Mouse (Mus musculus): ENCODE results near the gene Maco1. TPM values are rescaled to one million over a fixed set of nuclear protein-coding genes. Genes with fewer than 3 reads are reported as not detected.

The Maco1 gene
- polyA plus RNA-seq, 1 experiment from 2014 or later = 19.0 TPM

DNA sequence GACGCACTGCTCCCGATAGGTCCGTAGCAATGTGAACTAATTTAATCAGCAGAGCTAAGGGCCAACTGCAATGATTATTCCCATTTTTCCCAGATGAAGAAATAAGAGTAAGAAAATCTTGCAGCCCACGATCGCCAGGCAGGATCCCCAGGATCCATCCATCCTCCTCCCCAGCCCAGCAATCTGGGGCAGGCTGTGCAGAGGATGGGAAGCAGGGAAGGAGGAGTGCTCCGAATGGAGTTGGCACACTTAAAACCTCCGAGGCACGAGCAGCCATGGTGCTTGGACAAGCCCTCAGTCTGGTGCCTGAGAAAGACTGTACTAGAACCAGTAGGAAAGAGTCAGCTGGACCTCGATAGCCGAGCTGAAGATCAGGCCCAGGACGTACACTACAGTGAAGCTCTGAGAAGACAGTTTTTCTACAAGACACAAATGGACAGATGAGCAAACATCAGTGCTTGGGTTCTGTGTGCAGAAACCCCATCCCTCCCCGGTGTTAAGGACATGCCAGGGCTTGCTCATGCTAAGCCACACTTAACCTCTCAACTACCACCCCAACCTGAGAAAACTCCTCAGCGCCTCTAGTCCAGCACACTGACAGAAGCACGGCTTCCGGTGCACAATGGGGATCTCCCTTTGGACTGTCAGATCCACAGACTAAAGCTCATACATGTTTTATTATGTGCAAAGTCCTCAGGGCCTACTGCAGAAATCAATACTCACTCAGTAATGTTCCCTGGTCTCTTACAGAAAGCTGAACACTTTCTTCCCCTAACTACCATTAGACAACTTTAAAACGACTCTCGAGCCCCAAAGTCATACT lies 39.5 kb downstream of the Maco1 start:
- Histone ChIP-seq H3K9ac (no peak overlapping the region), H3K4me1 (replicated peaks) (peaks cover 12% of the 10 kb centered on the region), H3K36me3 (peaks cover 68% of the 10 kb centered on the region), H3K27me3 (no peaks in the 10 kb centered on the region), H3K9me3 (replicated peaks) (no peaks in the 10 kb centered on the region), H3K4me3 (replicated peaks) (no peak overlapping the region), H3K27ac (no peak overlapping the region), H3K4me2 (no peak overlapping the region)
- DNase-seq (no peak), ATAC-seq (ENCODE audit: low read depth) (no peak)
- 91% methylated on average over 17 of the region's 17 CpGs for WGBS (ENCODE audit: insufficient replicate concordance)

DNA sequence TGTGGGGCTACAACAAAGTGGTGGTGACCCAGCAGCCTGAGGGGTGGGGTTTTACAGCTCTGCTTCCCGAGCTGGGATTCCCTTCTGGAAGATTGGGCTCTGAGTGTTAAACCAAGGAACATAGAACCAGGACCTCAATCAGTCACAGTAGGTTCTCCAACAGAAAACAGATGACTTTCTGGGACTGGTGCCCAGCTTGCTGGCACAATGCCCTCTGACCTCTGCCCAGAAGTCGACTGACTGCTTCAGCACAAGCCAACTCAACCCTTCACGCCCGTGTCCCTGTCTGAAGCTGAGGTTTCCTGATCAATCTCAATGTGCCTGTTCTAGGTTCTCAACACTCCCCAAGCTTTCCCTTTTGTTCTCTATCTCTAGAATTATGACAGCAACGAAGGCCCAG lies 48.4 kb downstream of the Maco1 start:
- Histone ChIP-seq H3K9me3 (replicated peaks) (no peaks in the 10 kb centered on the region), H3K36me3 (peaks cover 90% of the 10 kb centered on the region), H3K9ac (no peak overlapping the region), H3K27ac (no peak overlapping the region), H3K4me2 (no peak overlapping the region), H3K27me3 (no peaks in the 10 kb centered on the region), H3K4me3 (replicated peaks) (no peak overlapping the region), H3K4me1 (replicated peaks) (no peaks in the 10 kb centered on the region)
- 91% methylated on average over 5 of the region's 5 CpGs for WGBS (ENCODE audit: insufficient replicate concordance)
- DNase-seq (no peak), ATAC-seq (ENCODE audit: low read depth) (no peak)

DNA sequence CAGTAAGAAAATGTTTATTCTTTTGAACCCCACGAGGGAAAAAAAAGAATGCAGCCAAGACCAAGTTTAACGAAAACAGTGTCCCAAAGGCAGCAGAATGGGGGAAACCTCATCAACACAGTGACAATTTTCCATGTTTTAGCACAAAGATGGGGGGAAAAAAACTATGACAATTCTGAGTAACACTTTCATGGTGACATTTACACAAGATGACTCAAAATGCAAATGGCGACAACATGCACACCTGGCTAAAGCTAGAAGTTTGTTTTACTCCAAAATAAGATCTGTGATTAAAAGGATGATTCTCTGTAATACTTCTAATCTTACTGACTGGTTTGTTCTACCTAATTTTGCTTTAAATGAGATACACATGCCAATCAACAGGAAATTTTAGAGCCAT lies 50.4 kb downstream of the Maco1 start:
- ATAC-seq (ENCODE audit: low read depth) (no peak), DNase-seq (no peak)
- no peaks in the 10 kb centered on the region for H3K9me3 ChIP-seq (replicated peaks)
- no peaks in the 10 kb centered on the region for H3K27me3 ChIP-seq
- no peak overlapping the region for H3K4me2 ChIP-seq
- peaks cover 70% of the 10 kb centered on the region for H3K36me3 ChIP-seq
- 82% methylated on average over 3 of the region's 3 CpGs for WGBS (ENCODE audit: insufficient replicate concordance)
- no peak overlapping the region for H3K4me3 ChIP-seq (replicated peaks)
- no peak overlapping the region for H3K27ac ChIP-seq
- H3K4me1 ChIP-seq (replicated peaks) = peaks cover 14% of the 10 kb centered on the region
- H3K9ac ChIP-seq = no peak overlapping the region

DNA sequence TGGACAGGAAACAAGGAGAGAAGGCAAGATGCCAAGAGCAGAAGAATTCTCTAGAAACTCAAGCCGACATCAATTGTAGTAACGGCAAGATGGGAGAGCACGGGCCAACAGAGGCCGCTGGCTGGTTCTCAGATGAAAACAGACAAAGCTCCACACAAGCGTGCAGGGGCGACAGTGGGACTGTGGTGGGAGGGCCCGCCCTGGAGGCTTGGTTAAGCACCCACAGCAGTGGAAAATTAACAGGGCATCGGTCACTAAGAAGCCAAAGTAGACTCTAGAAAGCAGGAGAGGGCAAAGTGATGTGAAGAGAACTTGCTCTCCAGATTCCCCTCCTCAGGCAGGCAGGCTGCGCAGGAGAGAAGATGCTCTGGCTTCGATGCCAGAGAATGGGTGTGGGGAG lies 51.0 kb downstream of the Maco1 start:
- no peak overlapping the region for H3K9ac ChIP-seq
- no peaks in the 10 kb centered on the region for H3K9me3 ChIP-seq (replicated peaks)
- DNase-seq = no peak
- ATAC-seq (ENCODE audit: low read depth) = no peak
- H3K4me2 ChIP-seq = no peak overlapping the region
- no peaks in the 10 kb centered on the region for H3K27me3 ChIP-seq
- no peak overlapping the region for H3K27ac ChIP-seq
- WGBS (ENCODE audit: insufficient replicate concordance) = 90% methylated on average over 10 of the region's 10 CpGs
- H3K36me3 ChIP-seq = peaks cover 64% of the 10 kb centered on the region
- no peak overlapping the region for H3K4me3 ChIP-seq (replicated peaks)
- H3K4me1 ChIP-seq (replicated peaks) = peaks cover 19% of the 10 kb centered on the region

DNA sequence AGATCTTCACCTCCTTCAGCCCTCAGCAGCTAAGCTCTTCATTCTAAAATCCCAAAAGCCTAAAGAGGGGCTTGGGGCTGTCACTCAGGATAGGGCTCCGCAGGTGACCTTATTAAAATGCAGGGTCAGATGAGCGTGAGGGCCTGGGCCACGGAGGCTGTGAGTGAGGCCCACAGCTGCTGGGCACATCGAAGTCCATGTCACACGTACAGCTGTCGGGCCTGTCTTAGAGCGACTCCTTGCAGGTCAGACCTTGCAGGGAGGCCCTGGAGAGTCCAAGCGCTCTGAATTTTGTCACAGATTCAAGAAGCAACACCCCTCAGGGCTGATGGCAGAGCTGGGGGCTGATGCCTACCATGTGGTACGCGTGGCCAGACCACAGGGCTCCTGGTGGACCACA lies 52.5 kb downstream of the Maco1 start:
- H3K36me3 ChIP-seq = peaks cover 50% of the 10 kb centered on the region
- no peaks in the 10 kb centered on the region for H3K9me3 ChIP-seq (replicated peaks)
- peaks cover 34% of the 10 kb centered on the region for H3K4me1 ChIP-seq (replicated peaks)
- no peak overlapping the region for H3K27ac ChIP-seq
- 84% methylated on average over 10 of the region's 10 CpGs for WGBS (ENCODE audit: insufficient replicate concordance)
- no peaks in the 10 kb centered on the region for H3K27me3 ChIP-seq
- ATAC-seq (ENCODE audit: low read depth) (no peak), DNase-seq (no peak)
- no peak overlapping the region for H3K4me2 ChIP-seq
- no peak overlapping the region for H3K9ac ChIP-seq
- H3K4me3 ChIP-seq (replicated peaks) = no peak overlapping the region

DNA sequence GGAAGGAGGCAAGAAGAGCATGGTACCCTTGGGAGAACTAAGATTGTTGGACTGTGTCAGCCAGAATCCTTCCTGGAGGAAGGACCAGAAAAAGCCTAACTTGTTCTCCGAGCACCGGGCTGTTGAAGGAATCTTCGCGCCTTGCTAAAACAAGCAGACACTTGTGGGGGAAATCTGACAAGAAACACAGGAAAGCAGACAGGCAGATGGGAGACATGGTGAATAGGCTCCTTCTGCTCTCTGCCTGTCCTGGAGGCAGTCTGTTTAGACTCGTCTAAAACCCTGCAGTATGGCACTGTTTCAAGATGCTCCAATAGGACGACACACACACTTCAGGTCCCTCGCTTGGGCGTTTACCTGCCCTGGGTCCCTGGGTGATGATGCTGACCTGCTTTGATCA lies 53.0 kb downstream of the Maco1 start:
- ATAC-seq (ENCODE audit: low read depth) = no peak
- no peak overlapping the region for H3K9ac ChIP-seq
- H3K27me3 ChIP-seq = no peaks in the 10 kb centered on the region
- H3K9me3 ChIP-seq (replicated peaks) = no peaks in the 10 kb centered on the region
- no peak for DNase-seq
- H3K4me1 ChIP-seq (replicated peaks) = peaks cover 35% of the 10 kb centered on the region
- peaks cover 44% of the 10 kb centered on the region for H3K36me3 ChIP-seq
- H3K27ac ChIP-seq = no peak overlapping the region
- H3K4me3 ChIP-seq (replicated peaks) = no peak overlapping the region
- 72% methylated on average over 8 of the region's 8 CpGs for WGBS (ENCODE audit: insufficient replicate concordance)
- no peak overlapping the region for H3K4me2 ChIP-seq

DNA sequence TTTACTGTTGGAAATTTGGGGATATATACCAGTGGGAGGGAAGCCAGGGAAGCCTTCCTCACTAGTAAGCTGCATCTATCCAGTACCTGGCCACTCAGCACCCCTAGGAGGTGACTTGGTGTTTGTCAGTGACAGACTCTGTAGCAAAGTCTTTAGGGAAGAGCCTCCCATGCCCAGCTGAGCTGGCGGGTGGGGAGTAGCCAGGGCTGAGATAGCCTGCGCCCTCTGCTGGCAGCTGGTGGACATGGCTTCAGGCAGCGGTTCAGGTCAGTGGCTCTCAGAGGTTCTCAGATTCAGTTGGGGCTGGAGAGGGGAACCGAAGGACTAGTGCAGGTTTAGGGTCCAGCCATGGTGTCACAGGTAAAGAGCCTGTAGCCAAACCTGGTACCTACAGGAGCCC lies 53.9 kb downstream of the Maco1 start:
- 5% methylated on average over 4 of the region's 4 CpGs for WGBS (ENCODE audit: insufficient replicate concordance)
- Histone ChIP-seq H3K27ac (no peak overlapping the region), H3K4me2 (no peak overlapping the region), H3K9me3 (replicated peaks) (no peaks in the 10 kb centered on the region), H3K4me1 (replicated peaks) (peaks cover 35% of the 10 kb centered on the region), H3K4me3 (replicated peaks) (no peak overlapping the region), H3K9ac (no peak overlapping the region), H3K36me3 (peaks cover 36% of the 10 kb centered on the region), H3K27me3 (no peaks in the 10 kb centered on the region)
- peak; percentile 68 for DNase-seq
- peak; percentile 64 for ATAC-seq (ENCODE audit: low read depth)

DNA sequence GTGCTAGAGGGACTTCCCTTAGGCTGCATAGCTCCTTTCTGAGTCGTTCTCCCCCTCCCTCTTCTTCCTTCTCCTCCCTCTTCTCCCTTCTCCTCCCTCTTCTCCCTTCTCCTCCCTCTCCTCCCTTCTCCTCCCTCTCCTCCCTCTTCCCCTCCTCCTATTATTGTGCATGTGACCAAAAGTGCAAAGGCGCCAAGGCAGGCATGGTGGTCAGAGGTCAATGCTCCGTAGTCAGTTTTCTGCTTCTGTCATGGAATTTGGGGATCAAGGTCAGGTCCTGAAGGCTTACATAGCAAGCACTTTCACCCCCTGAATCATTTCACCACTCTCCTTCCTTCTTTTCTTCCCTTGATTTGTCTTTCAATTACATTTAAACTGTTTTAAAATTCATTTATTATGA lies 54.3 kb downstream of the Maco1 start:
- ATAC-seq (ENCODE audit: low read depth) = no peak
- no peaks in the 10 kb centered on the region for H3K27me3 ChIP-seq
- H3K4me3 ChIP-seq (replicated peaks) = no peak overlapping the region
- H3K36me3 ChIP-seq = peaks cover 32% of the 10 kb centered on the region
- 54% methylated on average over 3 of the region's 3 CpGs for WGBS (ENCODE audit: insufficient replicate concordance)
- no peaks in the 10 kb centered on the region for H3K9me3 ChIP-seq (replicated peaks)
- H3K27ac ChIP-seq = no peak overlapping the region; the same call in 1 of the 2 replicates
- no peak for DNase-seq
- H3K4me2 ChIP-seq = no peak overlapping the region
- no peak overlapping the region for H3K9ac ChIP-seq
- peaks cover 35% of the 10 kb centered on the region for H3K4me1 ChIP-seq (replicated peaks)

DNA sequence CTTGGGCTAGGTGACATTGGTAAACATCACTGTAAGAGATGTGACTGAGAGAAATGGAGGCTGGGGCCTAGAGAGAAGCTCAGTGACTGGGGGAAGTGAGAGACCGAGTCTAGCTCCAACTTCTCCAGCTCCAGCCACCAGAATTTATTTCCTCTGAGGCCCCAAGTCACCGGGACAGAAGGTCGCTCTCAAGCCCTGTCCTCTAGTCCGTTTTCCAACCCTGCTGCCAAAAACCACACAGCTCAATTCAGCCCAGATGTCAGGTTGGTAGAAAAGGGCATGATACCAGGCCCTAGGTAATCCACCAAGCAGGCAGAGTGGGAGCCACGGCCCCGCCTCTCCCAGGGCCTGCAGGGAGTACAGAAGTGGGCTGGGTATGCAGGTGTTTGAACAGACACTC lies 55.5 kb downstream of the Maco1 start:
- ATAC-seq (ENCODE audit: low read depth) = no peak
- H3K4me1 ChIP-seq (replicated peaks) = peaks cover 35% of the 10 kb centered on the region

DNA sequence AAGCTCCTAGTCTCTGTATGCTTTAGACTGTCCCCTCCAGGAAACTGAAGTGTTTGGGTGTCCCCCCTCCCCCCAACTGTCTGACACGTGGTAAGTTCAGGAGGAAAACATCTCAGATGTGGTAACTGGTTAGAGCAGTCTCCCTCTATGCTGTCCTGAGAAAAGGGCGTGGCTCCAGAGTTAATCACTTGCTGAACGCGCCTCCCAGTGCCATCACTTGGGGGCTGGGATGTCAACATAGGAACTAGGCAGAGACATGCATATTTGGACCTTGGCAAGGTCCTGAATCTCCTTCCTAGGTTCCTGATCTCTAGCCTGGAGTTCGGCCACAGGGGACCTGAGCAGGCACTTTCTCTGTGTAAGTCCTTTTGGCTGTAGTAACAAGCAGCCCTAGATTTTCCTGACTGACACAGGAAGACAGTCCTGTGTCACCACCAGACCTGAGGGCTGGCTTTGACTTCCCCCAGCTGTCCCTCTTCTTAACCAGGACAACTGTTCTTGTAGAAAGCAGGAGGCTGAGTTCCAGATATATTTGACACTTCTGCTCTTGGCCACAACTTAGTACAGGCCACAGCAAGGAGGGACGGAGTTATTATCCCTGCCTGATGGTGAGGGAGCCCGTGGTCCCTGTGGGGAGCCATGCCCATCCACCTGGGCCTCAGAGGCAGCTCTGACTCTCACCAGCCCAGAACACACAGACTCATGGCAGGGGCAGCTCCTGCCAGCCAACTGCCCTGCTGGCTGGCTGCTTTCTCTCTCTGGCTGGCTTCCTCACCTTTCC lies 56.4 kb downstream of the Maco1 start:
- H3K9me3 ChIP-seq (replicated peaks) = no peaks in the 10 kb centered on the region
- H3K27ac ChIP-seq = peak overlapping the region; percentile 4; the same call in 1 of the 2 replicates
- H3K36me3 ChIP-seq = peaks cover 11% of the 10 kb centered on the region
- no peak overlapping the region for H3K9ac ChIP-seq
- H3K4me1 ChIP-seq (replicated peaks) = peaks cover 35% of the 10 kb centered on the region
- 26% methylated on average over 7 of the region's 7 CpGs for WGBS (ENCODE audit: insufficient replicate concordance)
- no peak overlapping the region for H3K4me3 ChIP-seq (replicated peaks)
- no peaks in the 10 kb centered on the region for H3K27me3 ChIP-seq
- DNase-seq = no peak
- ATAC-seq (ENCODE audit: low read depth) = no peak
- H3K4me2 ChIP-seq = no peak overlapping the region

More for the DNA sequence above, 55.5 kb downstream of the Maco1 start:
- Histone ChIP-seq H3K9ac (no peak overlapping the region), H3K9me3 (replicated peaks) (no peaks in the 10 kb centered on the region), H3K4me3 (replicated peaks) (no peak overlapping the region), H3K27me3 (no peaks in the 10 kb centered on the region), H3K4me2 (no peak overlapping the region), H3K27ac (peak overlapping the region; percentile 47; the same call in 1 of the 2 replicates), H3K36me3 (peaks cover 20% of the 10 kb centered on the region)
- 65% methylated on average over 6 of the region's 6 CpGs for WGBS (ENCODE audit: insufficient replicate concordance)
- DNase-seq = no peak

DNA sequence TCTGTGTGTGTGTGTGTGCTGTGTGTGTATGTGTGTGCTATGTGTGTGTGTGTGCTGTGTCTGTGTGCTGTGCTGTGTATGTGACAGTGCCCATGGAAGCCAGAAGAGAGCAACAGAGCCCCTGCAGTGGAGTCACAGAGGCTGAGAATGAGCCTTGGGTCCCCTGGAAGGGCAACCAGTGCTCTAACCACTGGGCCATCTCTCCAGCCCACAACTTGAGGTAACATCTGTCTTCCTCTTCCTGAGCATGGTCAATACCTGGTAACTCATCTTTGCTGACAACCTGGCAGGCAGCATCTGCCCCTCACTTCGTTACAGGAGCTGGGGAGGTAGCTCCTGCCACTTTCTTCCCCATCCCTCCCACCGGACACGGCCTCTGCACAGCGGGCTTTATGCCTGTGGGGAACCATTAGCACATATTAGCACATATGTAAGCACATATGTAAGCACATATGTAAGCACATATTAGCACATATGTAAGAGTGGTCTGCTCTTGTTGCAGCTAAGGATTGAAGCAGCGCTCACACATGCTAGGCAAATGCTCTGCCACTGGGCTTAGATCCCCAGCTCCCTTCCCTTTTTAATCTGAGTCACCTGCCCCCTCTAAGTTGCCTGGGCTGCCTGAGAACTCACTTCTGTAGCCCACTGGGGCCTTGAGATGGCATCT lies 57.2 kb downstream of the Maco1 start:
- WGBS (ENCODE audit: insufficient replicate concordance) = 71% methylated on average over 5 of the region's 5 CpGs
- Histone ChIP-seq H3K36me3 (peaks cover 3% of the 10 kb centered on the region), H3K27ac (no peak overlapping the region), H3K9ac (no peak overlapping the region), H3K4me2 (no peak overlapping the region), H3K9me3 (replicated peaks) (no peaks in the 10 kb centered on the region), H3K27me3 (no peaks in the 10 kb centered on the region), H3K4me1 (replicated peaks) (peaks cover 35% of the 10 kb centered on the region), H3K4me3 (replicated peaks) (no peak overlapping the region)
- ATAC-seq (ENCODE audit: low read depth) (no peak), DNase-seq (no peak)

Measured in liver, embryonic 13.5 days (tissue).